Mouse (Mus musculus) midbrain, embryonic 10.5 days (tissue): ENCODE measurements around the gene Sh3gl3. TPM values are rescaled to one million over a fixed set of nuclear protein-coding genes. Genes with fewer than 3 reads are reported as not detected.

Experiments
- DNase-seq: peaks from one replicate; pipeline ENCODE4 v3.0.0-alpha.2; 2017; ENCODE audit warnings: low spot score
- H3K27ac ChIP-seq: fragments of 300-500 bp; sonication (generic); replicated peaks from 2 replicates; pipeline ENCODE4 v1.5.1; 2016; ENCODE audit warnings: mild to moderate bottlenecking
- H3K27me3 ChIP-seq: fragments of 300-500 bp; sonication (generic); 2 replicates; pipeline ENCODE4 v1.6.1; 2016; ENCODE audit warnings: low read depth, mild to moderate bottlenecking; ENCODE audit not compliant: poor library complexity, severe bottlenecking
- H3K36me3 ChIP-seq: fragments of 300-500 bp; sonication (generic); 2 replicates; pipeline ENCODE4 v1.6.1; 2016; ENCODE audit warnings: mild to moderate bottlenecking, moderate library complexity
- H3K4me1 ChIP-seq: fragments of 300-500 bp; sonication (generic); 2 replicates; pipeline ENCODE4 v1.6.1; 2016
- H3K4me3 ChIP-seq: fragments of 300-500 bp; sonication (generic); 2 replicates; pipeline ENCODE4 v1.5.1; 2016; ENCODE audit warnings: mild to moderate bottlenecking, moderate library complexity
- H3K9me3 ChIP-seq: fragments of 300-500 bp; sonication (generic); replicated peaks from 2 replicates; pipeline ENCODE4 v1.6.1; 2016; ENCODE audit warnings: mild to moderate bottlenecking
- WGBS: fragments of 180-500 bp; shearing (Covaris S2); methylation state at CpG from one replicate; pipeline ENCODE4 v1.1.7; 2016; 5-methylcytosine and 5-hydroxymethylcytosine counted together
- polyA plus RNA-seq: library from polyadenylated mRNA; unstranded; fragments of >200 nt; fragmentation: Nextera tagmentation; extraction: Ambion mirVana; gene quantifications from 2 replicates; pipeline ENCODE4 v1.2.1, GENCODE M21; 2016

Gene Sh3gl3
- 5.0 and 7.0 TPM in 2 replicates for polyA plus RNA-seq

- Histone ChIP-seq H3K4me1 (peaks cover 15% of the 10 kb centered on the region), H3K27ac (peak within 1 kb of the TSS; percentile 79), H3K9me3 (0 out of 2 replicates have a peak, but pooled peaks cover 7% of the 10 kb centered on the region), H3K27me3 (peaks cover 36% of the 10 kb centered on the region), H3K4me3 (peak within 1 kb of the TSS; percentile 81), H3K36me3 (no peaks in the 10 kb centered on the region)
- WGBS, result 87% methylated on average over 3 of the region's 3 CpGs
- DNase-seq, result no peak
Measured at GRCm38 (mm10) chr7:82173540-82173939, at the start of gene Sh3gl3. TSS of gene Sh3gl3 (plus strand) at chr7:82173840.

DNA sequence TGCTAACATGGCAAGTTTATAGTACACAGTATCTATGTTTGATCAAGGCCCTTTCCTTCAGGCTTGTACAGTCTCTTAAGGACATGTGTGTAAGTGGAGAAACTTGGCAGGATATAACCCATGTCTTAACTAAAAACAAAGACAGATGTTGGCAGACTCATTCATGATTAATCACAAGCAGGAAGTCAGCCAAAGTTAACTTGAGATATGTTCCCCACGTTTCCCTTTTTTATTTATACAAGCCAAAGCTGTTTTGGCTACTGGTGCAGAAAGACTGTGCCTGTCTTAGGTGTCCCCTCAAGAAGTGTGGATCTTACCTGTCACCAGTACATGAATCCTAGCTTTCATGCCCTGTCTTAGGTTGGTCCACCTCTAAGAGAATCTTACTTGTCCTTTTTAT is 35.4 kb upstream of the Sh3gl3 start:
- H3K36me3 ChIP-seq, result no peaks in the 10 kb centered on the region
- H3K4me1 ChIP-seq, result no peaks in the 10 kb centered on the region
- no peaks in the 10 kb centered on the region; the same call in 1 of the 2 replicates for H3K9me3 ChIP-seq
- no peak for DNase-seq
- H3K27me3 ChIP-seq, result no peaks in the 10 kb centered on the region
- 82% methylated on average over 1 of the region's 1 CpGs for WGBS
- no peak overlapping the region for H3K4me3 ChIP-seq
- H3K27ac ChIP-seq, result no peak overlapping the region

DNA sequence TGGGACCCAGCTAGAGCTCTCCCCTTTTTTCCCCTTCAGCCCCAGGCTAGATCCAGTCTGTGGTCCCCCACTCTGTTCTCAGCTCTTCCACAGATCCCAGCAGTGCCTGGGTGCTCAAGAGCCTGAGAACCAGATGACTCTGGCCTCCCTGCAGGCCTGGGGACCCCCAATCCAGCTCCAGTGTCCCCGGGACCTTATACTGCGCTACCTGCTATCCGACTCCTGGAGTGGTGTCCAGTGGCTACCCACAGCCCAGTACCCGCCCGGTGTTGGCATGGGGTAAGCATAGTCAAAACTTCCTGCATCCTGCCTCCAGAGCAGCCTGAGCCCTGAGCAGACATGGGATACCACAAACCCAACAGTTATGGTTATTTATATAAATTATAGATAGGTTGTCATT is 26.5 kb upstream of the Sh3gl3 start:
- Histone ChIP-seq H3K4me1 (no peaks in the 10 kb centered on the region), H3K36me3 (no peaks in the 10 kb centered on the region), H3K4me3 (no peak overlapping the region), H3K9me3 (no peaks in the 10 kb centered on the region), H3K27me3 (no peaks in the 10 kb centered on the region), H3K27ac (no peak overlapping the region)
- no peak for DNase-seq
- WGBS, result 95% methylated on average over 5 of the region's 5 CpGs

GRCm38 (mm10) chr7:82164681-82165080 is 9.0 kb upstream of the Sh3gl3 start:
- 95% methylated on average over 14 of the region's 14 CpGs for WGBS

DNA sequence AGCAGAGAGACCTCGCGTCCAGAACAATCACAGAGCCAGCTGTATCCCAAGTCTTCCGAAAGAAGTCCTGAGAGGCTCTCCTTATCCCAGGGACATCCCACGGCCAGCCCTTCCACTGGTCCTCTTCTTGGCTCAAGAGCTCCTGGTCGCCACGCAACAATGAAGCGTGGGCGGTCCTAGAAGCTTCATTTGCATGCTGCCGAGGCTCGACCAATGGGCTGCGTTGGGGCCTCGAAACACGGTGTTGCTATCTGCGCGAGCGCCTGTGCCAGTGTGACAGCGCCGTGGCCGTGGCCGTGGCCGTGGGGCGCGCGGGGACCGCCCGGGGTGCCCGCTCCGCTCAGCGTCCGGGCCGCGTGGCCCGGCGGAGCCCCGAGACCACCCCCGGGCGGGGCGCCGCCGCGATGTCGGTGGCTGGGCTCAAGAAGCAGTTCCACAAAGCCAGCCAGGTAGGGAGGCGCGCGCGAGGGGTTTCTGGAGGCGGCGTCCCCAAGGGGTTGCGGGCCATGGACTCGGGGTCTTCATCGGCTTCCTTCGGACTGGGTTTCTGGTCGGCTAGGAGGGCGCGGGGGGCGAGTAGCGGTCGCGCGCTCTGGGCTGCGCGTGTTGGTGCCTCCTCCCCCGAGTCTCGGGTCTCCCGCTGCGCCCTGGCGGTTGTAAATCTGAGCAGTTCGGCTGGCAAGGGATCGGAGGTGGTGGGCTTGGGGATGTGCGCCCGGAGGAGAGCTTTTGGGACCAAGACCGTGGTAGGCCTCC is 1.1 kb downstream of the Sh3gl3 start:
- Histone ChIP-seq H3K27ac (peak overlapping the region; percentile 79), H3K36me3 (no peaks in the 10 kb centered on the region), H3K4me1 (peaks cover 15% of the 10 kb centered on the region), H3K9me3 (0 out of 2 replicates have a peak, but pooled peaks cover 7% of the 10 kb centered on the region), H3K4me3 (peak overlapping the region; percentile 81), H3K27me3 (peaks cover 36% of the 10 kb centered on the region)
- peak; percentile 86 for DNase-seq
- WGBS, result under 1% methylated on average over 72 of the region's 72 CpGs

More at GRCm38 (mm10) chr7:82164681-82165080, 9.0 kb upstream of the Sh3gl3 start:
- no peaks in the 10 kb centered on the region for H3K4me1 ChIP-seq
- DNase-seq, result no peak
- no peak overlapping the region for H3K27ac ChIP-seq
- no peaks in the 10 kb centered on the region for H3K36me3 ChIP-seq
- no peak overlapping the region for H3K4me3 ChIP-seq
- peaks cover 15% of the 10 kb centered on the region; the same call in 1 of the 2 replicates for H3K9me3 ChIP-seq
- H3K27me3 ChIP-seq, result no peaks in the 10 kb centered on the region

DNA sequence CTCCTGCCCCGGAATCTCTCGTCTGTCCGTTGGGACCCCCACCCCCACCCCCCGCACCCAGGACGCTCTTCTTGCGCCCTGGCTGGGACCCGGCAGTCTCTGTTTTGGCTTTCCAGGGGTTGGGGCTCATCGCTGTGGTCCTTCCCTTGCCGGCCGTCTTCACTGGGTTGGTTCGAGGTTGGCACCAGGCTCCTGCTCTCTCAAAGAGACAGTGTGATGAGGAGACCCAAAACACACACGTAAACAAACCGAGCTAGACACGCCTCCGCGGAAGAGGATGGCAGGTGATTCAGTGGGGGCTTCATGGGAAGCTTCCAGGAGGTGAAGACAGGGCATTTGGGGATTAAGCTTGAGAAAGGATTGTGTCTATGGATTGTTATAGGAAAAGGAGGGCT is 1.7 kb downstream of the Sh3gl3 start:
- H3K27ac ChIP-seq, result peak overlapping the region; percentile 79

DNA sequence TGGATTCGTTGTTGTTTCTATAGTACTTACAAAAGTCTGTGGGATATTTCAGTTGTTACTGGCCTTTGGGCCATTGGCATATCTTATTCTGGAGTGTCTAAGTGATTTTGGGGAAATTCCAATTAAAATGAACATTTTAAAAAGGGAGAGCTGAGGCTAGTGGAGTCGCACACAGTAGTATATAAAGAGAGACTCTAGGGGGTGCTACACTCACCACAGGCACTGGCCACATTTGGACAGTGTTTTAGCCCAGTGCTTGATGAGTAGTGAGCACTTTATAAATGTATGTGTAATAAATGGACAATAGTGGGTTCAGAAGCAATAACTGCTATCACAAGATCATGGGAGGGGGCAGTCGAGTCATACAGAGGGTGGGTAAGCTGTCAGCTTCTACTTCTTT is 2.6 kb downstream of the Sh3gl3 start:
- H3K4me1 ChIP-seq, result peaks cover 15% of the 10 kb centered on the region
- no peak overlapping the region for H3K27ac ChIP-seq
- 50% methylated on average over 3 of the region's 3 CpGs for WGBS
- no peaks in the 10 kb centered on the region for H3K36me3 ChIP-seq
- 0 out of 2 replicates have a peak, but pooled peaks cover 7% of the 10 kb centered on the region for H3K9me3 ChIP-seq
- DNase-seq, result no peak
- H3K4me3 ChIP-seq, result no peak overlapping the region
- peaks cover 36% of the 10 kb centered on the region for H3K27me3 ChIP-seq

More for the DNA sequence above, 1.7 kb downstream of the Sh3gl3 start:
- no peak for DNase-seq
- Histone ChIP-seq H3K9me3 (0 out of 2 replicates have a peak, but pooled peaks cover 7% of the 10 kb centered on the region), H3K4me3 (peak overlapping the region; percentile 81), H3K27me3 (peaks cover 36% of the 10 kb centered on the region), H3K36me3 (no peaks in the 10 kb centered on the region), H3K4me1 (peaks cover 15% of the 10 kb centered on the region)
- WGBS, result under 1% methylated on average over 16 of the region's 16 CpGs

DNA sequence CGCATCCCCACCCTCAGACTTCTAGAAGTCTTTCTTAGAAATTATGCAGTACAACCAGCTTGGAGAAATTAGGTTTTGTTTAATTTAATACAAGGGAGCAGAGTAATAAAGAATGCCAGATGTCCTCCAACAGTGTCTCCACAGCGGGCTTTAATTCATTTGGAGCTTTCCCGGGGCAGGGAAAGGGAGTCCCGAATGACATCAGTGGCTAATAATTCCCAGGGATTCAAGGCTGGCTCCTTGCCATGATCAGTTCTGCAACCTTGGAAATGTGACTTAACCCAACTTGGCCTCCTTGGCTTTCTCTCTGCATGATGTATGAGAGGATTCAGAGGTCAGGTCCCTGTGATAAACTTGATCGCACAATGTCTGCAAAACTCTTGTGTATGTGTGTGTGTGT is 3.7 kb downstream of the Sh3gl3 start:
- DNase-seq, result no peak
- peaks cover 15% of the 10 kb centered on the region for H3K4me1 ChIP-seq
- H3K36me3 ChIP-seq, result no peaks in the 10 kb centered on the region
- H3K9me3 ChIP-seq, result 0 out of 2 replicates have a peak, but pooled peaks cover 7% of the 10 kb centered on the region
- 87% methylated on average over 5 of the region's 5 CpGs for WGBS
- H3K27ac ChIP-seq, result no peak overlapping the region
- H3K4me3 ChIP-seq, result no peak overlapping the region
- H3K27me3 ChIP-seq, result peaks cover 36% of the 10 kb centered on the region

DNA sequence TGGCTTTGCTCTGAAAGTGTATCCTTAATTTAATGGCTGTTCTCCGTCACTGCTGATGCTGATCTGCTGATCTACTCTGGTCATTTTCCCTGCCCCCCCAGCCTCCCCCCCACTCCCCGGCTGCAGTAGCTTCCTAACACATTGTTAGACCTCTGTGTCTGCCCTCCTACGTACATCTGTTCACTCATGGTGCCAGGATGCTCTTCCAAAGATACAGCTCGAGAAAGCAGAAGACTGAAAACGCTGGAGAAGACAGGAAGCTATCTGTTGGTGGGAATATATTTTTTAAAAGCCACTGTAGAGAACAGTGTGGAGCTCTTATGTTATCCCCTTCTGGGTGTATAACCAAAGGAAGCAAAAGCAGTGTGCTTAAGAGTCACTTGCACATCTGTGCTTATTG is 7.3 kb downstream of the Sh3gl3 start:
- Histone ChIP-seq H3K4me1 (peaks cover under 1% of the 10 kb centered on the region; the same call in 1 of the 2 replicates), H3K36me3 (no peaks in the 10 kb centered on the region), H3K27ac (no peak overlapping the region), H3K27me3 (peaks cover 15% of the 10 kb centered on the region), H3K4me3 (no peak overlapping the region), H3K9me3 (no peaks in the 10 kb centered on the region)
- DNase-seq, result no peak
- 89% methylated on average over 5 of the region's 5 CpGs for WGBS

GRCm38 (mm10) chr7:82182781-82183180 is 9.1 kb downstream of the Sh3gl3 start:
- Histone ChIP-seq H3K4me3 (no peak overlapping the region), H3K27ac (no peak overlapping the region), H3K4me1 (peaks cover under 1% of the 10 kb centered on the region; the same call in 1 of the 2 replicates), H3K36me3 (no peaks in the 10 kb centered on the region), H3K27me3 (no peaks in the 10 kb centered on the region), H3K9me3 (no peaks in the 10 kb centered on the region)
- DNase-seq, result no peak
- 30% methylated on average over 2 of the region's 2 CpGs for WGBS

DNA sequence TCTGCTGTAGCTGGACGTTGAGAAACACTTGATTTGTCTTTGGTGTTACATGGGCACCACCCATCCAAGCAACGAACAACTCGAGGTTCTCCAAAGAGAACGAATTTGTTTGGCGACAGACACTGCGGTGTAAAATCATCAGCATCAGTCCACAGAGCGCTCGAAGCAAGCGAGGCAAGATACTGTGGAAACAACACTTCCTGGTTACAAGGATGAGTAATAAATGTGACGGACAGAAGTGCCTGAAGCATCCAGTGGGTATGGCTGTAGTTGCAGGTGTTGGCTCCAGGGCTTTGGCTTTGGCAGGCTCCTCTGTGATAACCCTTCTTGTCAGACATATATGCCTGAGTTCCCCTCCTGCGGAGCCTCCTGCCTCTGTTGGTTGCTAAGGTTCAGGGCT is 18.0 kb downstream of the Sh3gl3 start:
- Histone ChIP-seq H3K4me3 (no peak overlapping the region), H3K9me3 (no peaks in the 10 kb centered on the region), H3K27ac (no peak overlapping the region), H3K4me1 (peaks cover 3% of the 10 kb centered on the region; the same call in 1 of the 2 replicates), H3K27me3 (no peaks in the 10 kb centered on the region), H3K36me3 (no peaks in the 10 kb centered on the region)
- 93% methylated on average over 11 of the region's 11 CpGs for WGBS
- no peak for DNase-seq

DNA sequence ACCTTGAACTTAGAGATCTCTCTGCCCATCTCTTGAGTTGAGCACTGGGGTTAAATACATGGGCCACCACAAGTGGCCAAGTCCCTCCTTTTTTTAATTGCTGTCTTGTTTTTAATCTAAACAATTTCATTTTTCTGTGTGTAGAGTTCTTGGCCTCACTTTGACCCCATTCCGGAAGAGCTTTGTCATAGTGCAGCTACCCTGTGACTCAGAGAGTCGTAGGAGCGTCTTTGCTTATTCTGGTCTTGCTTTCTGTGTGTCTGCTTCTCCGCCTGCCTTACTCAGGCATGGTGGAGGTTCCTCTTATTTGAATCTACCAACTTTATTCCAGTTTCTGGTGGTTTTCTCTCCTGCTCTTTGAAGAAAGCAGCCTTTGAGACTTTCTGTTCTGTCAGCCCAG is 18.9 kb downstream of the Sh3gl3 start:
- Histone ChIP-seq H3K4me1 (peaks cover 3% of the 10 kb centered on the region; the same call in 1 of the 2 replicates), H3K4me3 (no peak overlapping the region), H3K27me3 (no peaks in the 10 kb centered on the region), H3K36me3 (no peaks in the 10 kb centered on the region), H3K27ac (no peak overlapping the region), H3K9me3 (no peaks in the 10 kb centered on the region)
- 88% methylated on average over 4 of the region's 4 CpGs for WGBS
- DNase-seq, result no peak

GRCm38 (mm10) chr7:82203111-82203510 is 29.5 kb downstream of the Sh3gl3 start:
- no peak overlapping the region for H3K27ac ChIP-seq

More at GRCm38 (mm10) chr7:82203111-82203510, 29.5 kb downstream of the Sh3gl3 start:
- H3K4me1 ChIP-seq, result peaks cover 7% of the 10 kb centered on the region
- no peaks in the 10 kb centered on the region for H3K36me3 ChIP-seq
- no peaks in the 10 kb centered on the region for H3K27me3 ChIP-seq
- no peak for DNase-seq
- no peak overlapping the region for H3K4me3 ChIP-seq
- 90% methylated on average over 7 of the region's 7 CpGs for WGBS
- H3K9me3 ChIP-seq, result no peaks in the 10 kb centered on the region
